Mouse (Mus musculus) mouse embryonic stem cell (cell line): ENCODE measurements at regions not wholly inside any gene's neighbourhood (a gene's known extent, or its start where the extent isn't known, plus 50 kb on each side); places are given as distances from the start of the nearest gene placed in this dataset.

Experiments
- in situ Hi-C, 2 experiments: fragments of 300-500 bp; cut with MboI; formaldehyde crosslinking; loops; 1 replicate in 1 of 2; 3 replicates in 1 of 2; pipeline ENCODE4 v1.14.3; 2019 to 2020; ENCODE audit warnings: low sequenced_read_pairs in 2 of 2, low pct_unique_long_range_greater_than_20kb in 1 of 2, mixed read lengths in 1 of 2; ENCODE audit not compliant: unreplicated experiment in 1 of 2

DNA sequence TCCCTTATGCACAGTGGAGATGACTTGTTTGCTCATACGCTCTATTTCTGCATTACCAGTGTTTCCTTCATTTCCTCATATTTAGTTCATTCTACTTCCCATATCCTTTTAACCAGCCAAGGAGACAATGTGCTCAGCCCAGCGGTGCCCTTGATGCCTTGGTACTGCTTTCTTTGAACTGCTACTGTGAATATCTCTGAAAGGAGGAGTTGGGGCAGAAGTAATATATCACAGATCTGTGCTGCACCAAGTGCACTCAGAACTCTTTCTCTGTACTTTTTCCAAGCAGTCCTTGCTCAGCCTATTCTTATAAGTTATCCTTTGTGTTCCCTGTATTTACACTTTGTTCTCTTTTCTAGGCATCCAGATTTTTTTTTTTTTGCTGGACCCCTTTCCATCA lies 407.5 kb downstream of the Olfm4 start:
- in situ Hi-C loops, result no loop called here

- in situ Hi-C loops, result no loop called here
These were observed 424.4 kb downstream of the Olfm4 start for GRCm38 (mm10) chr14:80408317-80408716.

- in situ Hi-C loops, result no loop called here
These were observed 435.0 kb downstream of the Olfm4 start for GRCm38 (mm10) chr14:80418810-80419325.

DNA sequence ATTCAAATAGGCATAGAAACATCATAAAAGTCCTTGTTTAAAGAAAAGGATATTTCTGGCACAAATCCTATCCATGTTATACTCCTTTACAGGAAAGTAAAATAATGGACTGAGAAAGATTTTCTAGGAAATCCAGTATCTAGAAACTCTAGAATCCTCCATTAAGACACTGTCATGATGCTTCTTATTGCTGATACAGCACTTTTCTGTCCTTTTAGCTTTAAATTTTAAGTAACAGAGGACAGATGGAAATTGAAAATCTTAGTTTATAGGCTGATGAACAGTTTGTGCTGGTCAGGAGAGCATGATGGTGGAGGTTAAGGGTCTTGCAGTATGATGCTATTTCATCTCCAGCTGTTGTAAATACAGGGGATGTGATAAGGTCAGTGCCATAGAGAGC lies 459.9 kb downstream of the Olfm4 start:
- in situ Hi-C loops, result no loop called here

- in situ Hi-C loops, result no loop called here
These were observed 487.6 kb downstream of the Olfm4 start for GRCm38 (mm10) chr14:80471470-80471869.

DNA sequence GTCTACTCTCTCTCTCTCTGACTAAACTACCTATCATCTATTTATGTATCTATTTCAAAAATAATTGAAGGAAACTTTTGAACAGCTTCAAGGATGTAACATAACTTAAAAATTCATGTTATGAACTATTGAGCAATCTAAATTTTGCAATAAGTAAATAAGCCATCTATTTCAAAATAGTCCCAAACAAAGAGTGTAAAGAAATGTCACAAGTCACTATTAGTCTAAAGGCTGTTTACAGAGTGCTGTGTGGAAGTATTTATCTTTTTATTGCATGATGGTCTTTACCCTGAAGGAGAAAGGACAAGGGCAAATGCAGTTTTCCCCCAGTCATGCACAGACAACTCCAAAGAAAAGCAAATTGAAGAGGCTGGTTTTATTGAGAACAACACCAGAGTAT lies 496.0 kb downstream of the Olfm4 start:
- in situ Hi-C loops, result no loop called here

DNA sequence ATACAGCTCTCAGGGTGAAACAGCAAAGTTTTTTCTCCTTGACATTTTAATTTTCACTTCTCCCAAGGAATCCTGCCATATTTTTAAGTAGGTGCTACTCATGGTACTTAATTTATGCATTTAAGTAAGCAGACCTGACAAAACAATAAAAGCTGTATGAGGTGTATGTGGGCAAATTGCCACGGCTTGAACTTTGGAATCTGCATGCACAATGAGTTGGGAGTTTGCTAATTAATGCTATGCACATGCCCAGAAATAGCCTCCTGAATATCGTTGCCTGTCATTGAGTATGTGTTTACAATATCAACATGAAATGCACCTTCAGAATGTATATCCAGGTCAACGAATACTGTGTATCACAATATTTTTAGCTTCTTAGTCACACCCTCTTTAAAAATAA lies 498.9 kb downstream of the Olfm4 start:
- in situ Hi-C loops, result no loop called here

DNA sequence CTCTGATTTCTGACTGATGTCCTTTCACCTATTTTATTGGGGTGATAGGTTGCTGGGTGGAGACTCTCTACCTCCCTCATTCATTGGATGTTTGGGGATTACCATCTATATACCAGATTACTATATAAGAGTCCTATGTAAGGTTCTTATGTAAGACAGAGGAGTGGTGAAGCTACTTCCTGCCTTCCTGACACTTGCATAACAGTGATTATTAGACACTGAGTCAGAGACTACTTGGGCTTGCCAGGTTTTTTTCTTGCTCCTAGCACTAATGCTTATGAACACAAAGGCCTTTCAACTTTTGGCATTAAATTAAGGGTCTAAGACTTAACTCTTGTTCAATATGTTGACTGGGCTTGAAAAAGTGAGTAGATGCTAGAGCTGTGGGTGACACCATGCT lies 500.4 kb downstream of the Olfm4 start:
- in situ Hi-C loops, result no loop called here

DNA sequence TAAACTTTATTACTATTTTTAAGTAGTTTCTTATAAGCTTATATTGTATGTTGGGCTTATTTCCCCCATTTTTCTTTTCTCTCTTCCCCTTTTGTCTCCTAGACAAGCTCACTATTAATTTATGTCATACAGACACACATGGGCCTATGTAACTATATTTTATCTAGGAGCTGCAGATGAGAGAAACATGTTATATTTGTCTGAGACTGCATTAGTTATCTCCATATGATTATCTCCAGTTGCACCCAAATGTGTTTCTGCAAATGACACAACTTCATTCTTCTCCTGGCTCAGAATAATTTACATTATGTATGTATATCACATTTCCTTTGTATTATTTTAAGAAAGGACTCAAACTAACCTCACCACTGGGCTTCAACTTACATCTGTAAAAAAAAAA lies 501.3 kb downstream of the Olfm4 start:
- in situ Hi-C loops, result no loop called here

- in situ Hi-C loops, result no loop called here
These were observed 502.7 kb downstream of the Olfm4 start for GRCm38 (mm10) chr14:80486605-80487004.

- in situ Hi-C loops, result no loop called here
These were observed 508.4 kb downstream of the Olfm4 start for GRCm38 (mm10) chr14:80492043-80492900.

DNA sequence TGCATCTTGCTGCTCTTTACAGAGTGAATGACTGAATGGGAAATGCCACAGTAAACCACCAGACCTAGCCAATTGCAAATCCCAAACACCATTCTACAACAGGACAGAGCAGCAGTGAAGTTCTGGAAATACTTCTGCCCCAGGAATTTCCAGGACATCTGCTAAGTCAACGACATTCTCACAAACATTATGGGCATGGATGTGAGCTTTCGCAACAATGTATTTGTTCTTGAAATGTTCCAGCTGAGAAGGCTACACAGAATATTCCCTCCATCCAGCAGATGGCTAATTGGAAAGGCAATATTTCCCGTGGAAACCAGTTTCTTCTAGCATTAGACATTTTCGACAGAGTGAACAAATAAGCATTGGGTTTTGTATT lies 509.0 kb downstream of the Olfm4 start:
- in situ Hi-C loops, result no loop called here

DNA sequence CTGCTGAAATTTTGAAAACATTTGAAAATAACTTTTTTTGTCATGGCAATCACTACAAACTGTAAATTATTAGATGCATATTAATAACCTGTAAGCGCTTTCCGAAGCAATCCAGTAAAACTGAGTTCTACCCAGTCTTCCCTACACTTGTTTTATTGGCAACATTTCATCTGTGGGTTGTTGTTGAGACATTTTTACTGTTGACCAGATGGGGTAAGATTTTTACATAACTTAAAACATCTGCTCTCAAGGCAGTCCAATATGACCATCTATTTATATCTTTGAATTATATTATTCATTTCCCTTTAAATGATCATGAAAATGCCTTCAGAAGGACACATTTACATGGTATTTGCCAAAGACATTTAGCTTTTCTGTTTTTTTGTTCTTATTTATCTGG lies 520.5 kb downstream of the Olfm4 start:
- in situ Hi-C loops, result no loop called here

- in situ Hi-C loops, result no loop called here
These were observed 532.7 kb downstream of the Olfm4 start for GRCm38 (mm10) chr14:80516626-80517025.

DNA sequence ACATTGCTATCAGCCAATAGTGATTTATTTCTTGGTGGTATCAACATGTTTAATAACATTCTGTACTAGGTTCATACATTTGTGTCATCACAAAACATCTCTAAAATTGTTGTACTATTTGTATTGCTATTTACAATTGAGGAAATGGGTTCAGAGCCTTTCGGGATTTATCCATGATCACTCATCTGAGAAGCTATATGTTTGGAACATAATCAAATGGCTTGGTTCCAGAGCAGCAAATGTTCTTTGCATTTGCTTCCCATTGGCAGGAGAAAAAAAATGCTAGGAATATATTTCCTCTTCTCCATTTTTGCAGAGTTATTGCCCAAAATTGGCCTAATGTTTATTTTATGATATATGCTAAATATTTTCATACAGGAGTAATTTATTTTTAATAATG lies 537.3 kb downstream of the Olfm4 start:
- in situ Hi-C loops, result no loop called here

- in situ Hi-C loops, result no loop called here
These were observed 537.8 kb downstream of the Olfm4 start for GRCm38 (mm10) chr14:80521631-80522030.

DNA sequence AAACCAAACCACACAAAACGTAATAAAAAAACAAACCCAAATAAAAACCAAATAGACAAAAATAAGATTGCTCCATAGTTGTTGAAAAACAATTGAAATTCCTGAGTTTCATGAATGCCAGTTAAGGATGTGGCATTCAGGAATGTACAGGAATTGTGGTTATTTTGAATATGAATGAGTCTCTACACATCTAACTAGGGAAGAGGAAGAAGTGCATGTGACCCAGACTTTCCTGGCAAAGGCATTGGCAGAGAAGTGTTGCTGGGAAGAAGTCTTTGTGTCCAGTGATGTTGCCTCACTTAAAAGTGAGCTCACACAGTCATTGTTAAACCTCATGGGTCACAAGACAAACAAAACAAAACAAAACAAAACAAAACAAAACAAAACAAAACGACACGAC lies 538.7 kb downstream of the Olfm4 start:
- in situ Hi-C loops, result no loop called here

DNA sequence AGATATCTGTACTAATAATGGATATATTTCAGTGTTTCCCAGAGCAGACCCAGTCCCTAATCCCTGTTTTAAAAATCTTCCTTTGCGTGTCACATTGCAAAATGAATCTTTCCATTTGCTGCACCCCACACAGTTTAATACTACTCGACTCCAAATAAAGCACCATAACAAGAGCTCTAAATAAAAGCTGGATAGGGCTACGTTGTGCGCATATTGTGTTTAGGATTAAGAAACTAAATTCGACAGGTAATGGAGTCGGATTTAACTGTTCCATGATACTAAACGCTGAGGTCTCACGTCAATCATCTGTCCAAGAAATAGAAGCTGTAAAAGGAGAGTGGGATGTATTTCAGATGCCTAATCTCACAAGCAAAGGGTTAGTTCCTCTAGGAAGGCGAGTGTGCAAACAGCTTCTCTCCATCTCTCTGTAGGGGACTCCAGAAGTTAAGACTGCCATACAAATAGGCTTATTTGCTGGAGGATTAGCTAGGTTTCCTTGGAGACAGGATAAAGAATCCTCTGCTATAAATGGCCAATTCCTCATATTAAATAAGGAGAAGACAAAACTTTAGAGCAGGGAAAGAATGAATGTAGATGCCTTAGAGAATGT lies 544.6 kb downstream of the Olfm4 start:
- in situ Hi-C loops, result no loop called here

DNA sequence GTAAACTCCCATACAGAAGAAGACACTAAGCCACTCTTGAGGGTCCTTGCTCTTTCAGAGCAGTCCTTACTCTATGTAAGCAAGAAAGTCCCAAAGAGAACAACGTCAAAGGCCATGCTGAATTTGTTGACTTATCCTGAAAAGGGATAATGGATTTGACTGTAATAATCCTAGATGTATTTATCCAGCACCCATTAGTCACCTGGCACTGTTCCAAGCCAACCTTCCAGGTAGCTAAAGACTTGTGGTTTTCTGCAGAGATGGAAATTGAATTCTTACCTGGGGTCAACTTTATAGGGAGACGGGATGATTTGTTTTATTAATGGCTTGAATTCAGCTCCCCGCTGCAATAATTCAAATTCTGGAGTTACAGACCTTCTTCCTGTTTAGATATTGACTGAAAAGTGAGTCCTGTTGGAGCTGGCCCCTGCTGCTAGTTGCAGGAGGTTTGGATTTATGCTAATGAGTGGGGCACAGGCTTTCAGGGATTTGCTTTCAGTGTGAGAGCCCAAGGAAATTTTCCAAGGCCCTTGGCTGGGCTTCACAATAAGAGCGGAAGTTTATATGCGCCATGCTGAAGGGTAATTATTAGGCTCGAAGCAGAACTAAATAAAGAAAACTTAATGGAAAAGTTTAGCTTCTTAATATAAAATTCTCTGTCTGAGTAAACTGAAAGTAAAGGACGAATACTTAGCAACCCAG lies 552.3 kb downstream of the Olfm4 start:
- in situ Hi-C loops, result no loop called here
